Mouse (Mus musculus): Measurements from ENCODE around the gene Drp2.
A peak's percentile ranks its signal among the peaks of the same experiment; 100 is the strongest.

Drp2 gene

GRCm38 (mm10) chrX:134403863-134404583 is at the start of gene Drp2:
Gene Drp2, plus strand, starts transcription at chrX:134404551.
- DNase-seq = no peak

GRCm38 (mm10) chrX:134359336-134359735 is 45.0 kb upstream of the Drp2 start:
- no peak for DNase-seq

GRCm38 (mm10) chrX:134362156-134362555 is 42.2 kb upstream of the Drp2 start:
- DNase-seq = no peak

GRCm38 (mm10) chrX:134365421-134365820 is 38.9 kb upstream of the Drp2 start:
- no peak for DNase-seq

GRCm38 (mm10) chrX:134366547-134366946 is 37.8 kb upstream of the Drp2 start:
- no peak for DNase-seq

GRCm38 (mm10) chrX:134371279-134371678 is 33.1 kb upstream of the Drp2 start:
- DNase-seq = no peak

- DNase-seq = no peak
Measured at GRCm38 (mm10) chrX:134374190-134374589, 30.2 kb upstream of the Drp2 start.

- DNase-seq = no peak
Measured at GRCm38 (mm10) chrX:134384896-134385295, 19.5 kb upstream of the Drp2 start.

GRCm38 (mm10) chrX:134398972-134399371 is 5.4 kb upstream of the Drp2 start:
- DNase-seq = peak; percentile 12

GRCm38 (mm10) chrX:134404584-134404955 is 219 bp downstream of the Drp2 start:
- peak; percentile 9 for DNase-seq

- DNase-seq = no peak
Measured at GRCm38 (mm10) chrX:134409354-134409900, 5.1 kb downstream of the Drp2 start.

- no peak for DNase-seq
Measured at GRCm38 (mm10) chrX:134412096-134412495, 7.7 kb downstream of the Drp2 start.

- DNase-seq = no peak
Measured at GRCm38 (mm10) chrX:134420097-134420496, 15.7 kb downstream of the Drp2 start.

- no peak for DNase-seq
Measured at GRCm38 (mm10) chrX:134424263-134424662, 19.9 kb downstream of the Drp2 start.

GRCm38 (mm10) chrX:134425798-134426197 is 21.4 kb downstream of the Drp2 start:
- DNase-seq = peak; percentile 37

GRCm38 (mm10) chrX:134426819-134427218 is 22.5 kb downstream of the Drp2 start:
- no peak for DNase-seq

GRCm38 (mm10) chrX:134427307-134427706 is 23.0 kb downstream of the Drp2 start:
- DNase-seq = no peak

- DNase-seq = peak; percentile 2
Measured at GRCm38 (mm10) chrX:134474988-134475710, 70.8 kb downstream of the Drp2 start.

- DNase-seq = no peak
Measured at GRCm38 (mm10) chrX:134476290-134476689, 71.9 kb downstream of the Drp2 start, which contains the start of gene Taf7l. Gene Taf7l, minus strand, starts transcription at chrX:134476490.

GRCm38 (mm10) chrX:134481720-134482119 is 77.4 kb downstream of the Drp2 start:
- DNase-seq = no peak

GRCm38 (mm10) chrX:134500651-134501050 is 96.3 kb downstream of the Drp2 start:
- no peak for DNase-seq
